Mouse (Mus musculus) spleen, embryonic (tissue): Measurements from ENCODE around the gene 1600002K03Rik.

Source experiments
- CTCF ChIA-PET: fragments of 350-600 bp; sonication (Branson Sonifier 250); formaldehyde crosslinking; loops from one replicate; lab custom pipeline; 2022; lab: Charles Lee

The 1600002K03Rik gene

DNA sequence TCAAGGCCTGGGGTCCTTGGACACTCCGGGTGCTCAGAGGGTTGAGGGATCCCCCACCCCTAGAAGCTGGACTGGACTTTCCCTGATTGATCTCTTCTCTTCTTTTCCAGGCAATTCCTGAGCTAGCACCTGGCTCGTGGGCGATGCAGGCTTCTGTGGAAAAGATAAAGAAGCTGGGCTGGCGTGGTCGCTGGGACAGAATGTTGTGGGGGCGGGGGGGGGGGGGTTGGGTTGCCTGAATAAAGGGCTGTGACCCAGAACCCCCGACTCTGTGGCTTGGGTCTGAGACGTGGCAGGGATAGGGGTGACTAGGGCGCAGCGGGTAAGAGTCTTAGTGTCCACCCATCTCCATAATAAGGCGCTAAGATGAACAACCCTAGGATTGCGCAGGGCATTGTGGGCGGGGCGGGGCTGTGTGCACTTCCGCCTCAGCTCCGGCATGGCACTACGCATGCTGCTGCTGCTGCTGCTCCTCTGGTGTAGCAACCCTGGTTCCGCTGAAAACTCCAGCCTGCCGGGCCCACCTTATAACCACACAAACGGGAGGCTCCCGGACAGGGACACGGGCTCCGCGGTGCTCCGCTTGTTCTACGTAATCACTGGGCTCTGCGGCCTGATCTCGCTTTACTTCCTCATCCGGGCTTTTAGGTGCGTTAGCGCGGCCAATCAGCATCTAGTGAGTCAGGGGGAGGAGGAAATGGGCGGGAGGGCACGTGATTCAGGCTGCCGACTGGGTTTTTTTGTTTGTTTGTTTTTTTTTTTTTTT, at the start of gene 1600002K03Rik:
Gene 1600002K03Rik (plus strand): TSS at position 418 of the 766 bp plus-strand sequence.
- CTCF ChIA-PET = interaction anchor here (0.5 to 0.7 kb wide), 3 partner anchors 88 to 188 kb away, joined by 4 to 7 read pairs (median 6); partner anchors contain the start of genes Dazap1 and Gamt

GRCm38 (mm10) chr10:80123932-80124562, 48.7 kb upstream of the 1600002K03Rik start:
- CTCF ChIA-PET = no interaction called here

GRCm38 (mm10) chr10:80127920-80128319, 44.8 kb upstream of the 1600002K03Rik start:
- CTCF ChIA-PET = no interaction called here

DNA sequence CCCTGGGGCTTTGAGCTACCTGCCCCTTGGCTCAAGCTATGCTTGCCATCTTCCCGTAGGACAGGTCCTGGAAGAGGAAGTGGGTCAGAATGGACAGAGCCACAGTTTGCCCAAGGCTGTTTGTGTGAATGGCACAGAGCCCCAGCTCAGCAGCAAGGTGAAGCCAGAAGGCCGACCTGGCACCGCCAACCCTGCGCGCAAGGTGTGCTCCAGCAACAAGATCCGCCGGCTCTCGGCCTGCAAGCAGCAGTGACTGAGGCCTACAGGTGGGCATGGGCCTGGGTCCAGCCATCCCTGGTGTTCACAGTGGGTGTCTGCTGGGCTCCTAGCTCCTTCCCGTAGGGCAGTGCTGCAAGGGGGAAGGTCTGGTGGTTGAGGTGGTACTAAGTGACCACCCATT, 42.9 kb upstream of the 1600002K03Rik start:
- CTCF ChIA-PET = no interaction called here

- CTCF ChIA-PET = no interaction called here
Observed at GRCm38 (mm10) chr10:80130403-80131031, 42.2 kb upstream of the 1600002K03Rik start.

DNA sequence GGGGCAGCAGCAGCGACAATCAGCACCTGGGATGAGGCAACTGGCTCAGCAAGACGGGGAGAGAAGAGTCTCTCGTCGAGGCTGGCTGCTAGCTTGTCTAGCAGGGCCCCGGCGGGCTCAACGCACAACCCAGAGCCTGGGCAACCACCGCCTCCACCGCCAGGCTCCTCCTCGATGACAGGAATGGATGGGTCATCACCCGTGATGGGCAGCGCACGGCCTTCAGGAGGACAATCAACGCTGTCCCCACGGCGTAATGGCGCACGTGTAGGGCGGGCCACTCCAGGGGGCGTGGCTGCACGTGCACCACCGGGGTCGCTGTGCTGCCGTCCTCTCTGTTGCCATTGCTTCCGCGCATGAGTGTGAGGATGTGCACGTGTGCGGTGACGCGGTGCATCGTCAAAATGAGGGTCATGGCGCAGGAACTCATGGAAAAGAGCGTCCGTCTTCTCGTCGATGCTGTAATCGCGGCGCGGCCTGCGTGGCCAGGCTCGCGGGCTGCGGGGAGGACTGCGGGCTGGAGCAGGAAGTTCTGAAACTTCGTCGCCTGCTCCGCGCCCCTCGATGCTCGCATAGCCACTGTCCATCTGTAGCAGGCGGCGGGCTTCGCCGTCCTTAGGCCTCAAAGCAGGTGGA, 41.3 kb upstream of the 1600002K03Rik start:
- CTCF ChIA-PET = no interaction called here

GRCm38 (mm10) chr10:80131952-80132350, 40.8 kb upstream of the 1600002K03Rik start:
- CTCF ChIA-PET = no interaction called here

DNA sequence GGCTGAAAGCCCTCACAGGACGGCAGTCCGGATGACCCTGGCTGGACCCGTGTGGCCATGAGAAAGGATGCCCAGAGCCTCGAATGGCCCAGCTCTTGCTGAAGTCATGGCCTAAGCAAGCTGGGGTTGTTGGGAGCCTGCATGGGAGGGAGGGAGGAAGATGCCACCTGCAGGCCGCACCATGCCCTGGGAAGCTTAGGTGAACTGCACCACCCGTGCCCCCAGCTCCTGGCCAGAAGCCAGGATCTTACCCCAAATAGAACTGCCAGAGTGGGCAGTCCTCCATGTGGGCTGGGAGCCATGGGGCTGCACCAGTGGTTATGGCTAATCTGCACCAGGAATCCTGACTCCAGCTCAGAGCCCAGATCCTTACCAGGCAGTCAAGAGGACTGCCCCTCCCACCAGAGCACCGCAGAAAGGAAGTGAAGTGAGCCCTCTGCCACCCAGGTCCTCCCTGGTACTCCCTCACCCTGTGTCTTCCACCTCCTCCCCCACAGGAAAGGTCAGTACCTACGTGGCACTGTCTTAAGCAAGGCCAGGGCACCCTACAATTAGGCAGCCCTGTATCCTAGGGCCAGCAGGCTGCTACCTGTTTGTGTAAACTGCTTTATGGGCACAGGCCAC, 39.4 kb upstream of the 1600002K03Rik start:
- CTCF ChIA-PET = no interaction called here

GRCm38 (mm10) chr10:80134421-80134820, 38.3 kb upstream of the 1600002K03Rik start:
- CTCF ChIA-PET = no interaction called here

DNA sequence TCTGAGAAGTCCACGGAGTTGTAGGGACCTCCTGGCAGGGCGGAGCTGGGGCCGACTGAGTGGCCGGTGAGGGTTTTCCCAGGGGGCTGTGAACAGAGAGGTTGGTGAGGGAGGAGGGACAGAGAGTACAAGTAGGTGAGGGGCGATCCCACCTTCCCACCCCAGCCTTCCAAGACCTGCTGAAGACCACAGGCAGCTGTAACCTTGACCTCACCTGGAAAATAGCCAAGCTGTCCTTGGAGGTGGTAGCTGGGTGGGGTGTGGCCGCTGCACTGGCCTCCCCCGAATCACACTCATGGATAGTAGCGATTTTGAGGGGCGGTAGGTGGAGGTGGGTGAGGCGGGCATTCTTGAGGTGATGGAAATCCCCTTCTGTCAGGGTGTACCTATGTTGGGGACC, 37.6 kb upstream of the 1600002K03Rik start:
- CTCF ChIA-PET = no interaction called here

DNA sequence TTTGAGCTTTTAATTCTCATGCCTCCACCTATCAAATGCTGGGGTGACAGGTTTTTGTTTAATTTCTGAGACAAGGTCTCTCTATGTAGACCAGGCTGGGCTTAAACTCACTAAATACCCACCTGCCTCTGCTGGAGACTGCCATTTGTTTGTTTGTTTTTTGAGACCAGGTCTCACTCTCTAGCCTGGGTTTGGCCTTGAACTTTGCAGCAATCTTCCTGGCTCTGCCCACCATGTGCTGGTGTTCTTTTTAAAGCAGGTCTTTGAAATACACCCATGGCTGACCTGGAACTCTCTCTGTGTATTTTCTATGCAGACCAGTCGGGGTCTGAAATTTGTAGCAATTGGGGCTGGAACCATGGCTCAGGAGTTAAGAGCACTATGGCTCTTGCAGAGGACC, 37.1 kb upstream of the 1600002K03Rik start:
- CTCF ChIA-PET = no interaction called here

- CTCF ChIA-PET = no interaction called here
Observed at GRCm38 (mm10) chr10:80136179-80136951, 36.4 kb upstream of the 1600002K03Rik start.

- CTCF ChIA-PET = no interaction called here
Observed at GRCm38 (mm10) chr10:80136952-80137625, 35.7 kb upstream of the 1600002K03Rik start.

- CTCF ChIA-PET = no interaction called here
Observed at GRCm38 (mm10) chr10:80137626-80138552, 34.9 kb upstream of the 1600002K03Rik start.

- CTCF ChIA-PET = interaction anchor here (0.5 kb wide), 1 partner anchor 412 kb away, joined by 4 read pairs; no protein-coding TSS in a partner anchor
Observed at GRCm38 (mm10) chr10:80138553-80139438, 33.9 kb upstream of the 1600002K03Rik start, which contains the start of gene Atp5d. Atp5d (plus strand) TSS chr10:80138632.

GRCm38 (mm10) chr10:80139439-80139775, 33.3 kb upstream of the 1600002K03Rik start:
- CTCF ChIA-PET = interaction anchor here (0.5 to 0.7 kb wide), 2 partner anchors 155 to 413 kb away, joined by 3 to 4 read pairs; no protein-coding TSS in a partner anchor

- CTCF ChIA-PET = interaction anchor here (0.6 to 1.0 kb wide), 3 partner anchors 16 to 155 kb away, joined by 3 to 5 read pairs (median 3); no protein-coding TSS in a partner anchor
Observed at GRCm38 (mm10) chr10:80139975-80140665, 32.6 kb upstream of the 1600002K03Rik start.
